ENCODE assay signal across 23 mouse cellular contexts in the genomic region with DNA sequence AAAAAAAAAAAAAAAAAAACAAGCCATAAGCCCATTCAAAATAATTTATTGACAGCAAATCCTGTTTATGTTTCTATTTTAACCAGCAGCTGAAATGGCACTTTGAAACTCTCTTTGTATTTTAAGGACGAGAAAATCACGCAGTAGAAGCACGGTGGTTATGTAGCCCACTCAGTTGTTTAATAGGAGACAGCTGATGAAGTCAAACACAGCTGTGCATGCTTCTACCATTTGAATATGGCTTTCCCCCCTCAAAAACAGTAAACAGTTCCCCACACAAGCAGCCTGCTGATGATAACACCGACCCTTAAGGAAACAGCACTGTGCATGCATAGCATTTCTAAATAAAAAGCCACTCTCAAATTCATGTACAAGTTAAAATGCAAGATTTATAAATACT.
"Had no signal": no experiment of that assay in that cellular context is flagged by ENCODE, and none has a peak within 500 bp of the region (broad histone marks: within the 10 kb centered on the region; RNA-seq: fewer than 3 reads in every experiment).

No protein-coding gene starts in this region.

- ATAC-seq: liver, postnatal 0 days; lung, postnatal 0 days; midbrain, embryonic 15.5 days had no signal

- H3K36me3 ChIP-seq: limb, embryonic 12.5 days; limb, embryonic 15.5 days; midbrain, embryonic 12.5 days; midbrain, embryonic 15.5 days; neural tube, embryonic 12.5 days; neural tube, embryonic 15.5 days; stomach, embryonic 15.5 days had no signal

- H3K27ac ChIP-seq: left cerebral cortex, adult 2 months; limb, embryonic 12.5 days; limb, embryonic 15.5 days; liver, embryonic 14.5 days; macrophage; midbrain, embryonic 12.5 days; midbrain, embryonic 15.5 days; neural tube, embryonic 12.5 days; neural tube, embryonic 15.5 days; stomach, embryonic 15.5 days had no signal

- H3K4me2 ChIP-seq: limb, embryonic 12.5 days; limb, embryonic 15.5 days; liver, embryonic 11.5 days; lung, embryonic 14.5 days; midbrain, embryonic 12.5 days; midbrain, embryonic 15.5 days; neural tube, embryonic 12.5 days; neural tube, embryonic 15.5 days; stomach, embryonic 15.5 days had no signal

- DNase-seq: kidney, adult 9 months; kidney, postnatal 25 days; layer of hippocampus, postnatal 36 days; left cerebral cortex, postnatal 4 days; liver, postnatal 0 days; lung, embryonic 14.5 days; retina, postnatal 1 day; right cerebral cortex, postnatal 25 days; spleen, adult 18-20 months; thymus, adult 18-20 months; thymus, postnatal 36 days had no signal

- H3K9me3 ChIP-seq: limb, embryonic 12.5 days; limb, embryonic 15.5 days; midbrain, embryonic 12.5 days; midbrain, embryonic 15.5 days; neural tube, embryonic 12.5 days; neural tube, embryonic 15.5 days; stomach, embryonic 15.5 days had no signal

- H3K4me3 ChIP-seq: left cerebral cortex, adult 2 months; limb, embryonic 12.5 days; limb, embryonic 15.5 days; midbrain, embryonic 12.5 days; midbrain, embryonic 15.5 days; neural tube, embryonic 12.5 days; neural tube, embryonic 15.5 days; stomach, embryonic 15.5 days had no signal

- H3K4me1 ChIP-seq: limb, embryonic 12.5 days; limb, embryonic 15.5 days; midbrain, embryonic 12.5 days; midbrain, embryonic 15.5 days; neural tube, embryonic 12.5 days; neural tube, embryonic 15.5 days; stomach, embryonic 15.5 days had no signal

- H3K27me3 ChIP-seq: limb, embryonic 12.5 days; limb, embryonic 15.5 days; midbrain, embryonic 12.5 days; midbrain, embryonic 15.5 days; neural tube, embryonic 12.5 days; neural tube, embryonic 15.5 days; stomach, embryonic 15.5 days had no signal

- H3K9ac ChIP-seq: limb, embryonic 12.5 days; limb, embryonic 15.5 days; liver, embryonic 14.5 days; liver, postnatal 0 days; lung, embryonic 14.5 days; midbrain, embryonic 12.5 days; midbrain, embryonic 15.5 days; neural tube, embryonic 12.5 days; neural tube, embryonic 15.5 days; stomach, embryonic 15.5 days had no signal
